Mouse (Mus musculus) kidney, adult 8-10 months (tissue): ENCODE results near the gene Lpxn.

Experiments
- DNase-seq, 2 experiments: peaks; one replicate each; pipeline ENCODE4 v3.0.0; 2022

Gene Lpxn

GRCm38 (mm10) chr19:12795511-12796327 is at the start of gene Lpxn, which contains the start of gene Zfp91:
Lpxn (plus strand) TSS chr19:12796193.
Zfp91 (minus strand) TSS chr19:12796126.
- peak; percentile 97 to 99 for DNase-seq

- DNase-seq: no peak
Measured at GRCm38 (mm10) chr19:12756286-12756685, 39.7 kb upstream of the Lpxn start.

GRCm38 (mm10) chr19:12758936-12759478 is 37.0 kb upstream of the Lpxn start:
- no peak for DNase-seq

GRCm38 (mm10) chr19:12759656-12760055 is 36.3 kb upstream of the Lpxn start:
- peak; percentile 36 to 52 for DNase-seq

GRCm38 (mm10) chr19:12762212-12763130 is 33.5 kb upstream of the Lpxn start:
- peak in 1 of 2 experiments; percentile 17 for DNase-seq

GRCm38 (mm10) chr19:12765308-12765707 is 30.7 kb upstream of the Lpxn start, which contains the start of gene Cntf:
Cntf (minus strand) TSS chr19:12765632.
- no peak for DNase-seq

GRCm38 (mm10) chr19:12770888-12771287 is 25.1 kb upstream of the Lpxn start:
- no peak for DNase-seq

- DNase-seq: no peak
Measured at GRCm38 (mm10) chr19:12780437-12780836, 15.6 kb upstream of the Lpxn start.

- no peak for DNase-seq
Measured at GRCm38 (mm10) chr19:12786803-12787395, 9.1 kb upstream of the Lpxn start.

- DNase-seq: no peak
Measured at GRCm38 (mm10) chr19:12787721-12788120, 8.3 kb upstream of the Lpxn start.

GRCm38 (mm10) chr19:12792374-12792773 is 3.6 kb upstream of the Lpxn start:
- DNase-seq: no peak

- DNase-seq: peak; percentile 91 to 93
Measured at GRCm38 (mm10) chr19:12794056-12795044, 1.6 kb upstream of the Lpxn start.

GRCm38 (mm10) chr19:12795110-12795509 is 883 bp upstream of the Lpxn start:
- DNase-seq: no peak

- DNase-seq: peak in 1 of 2 experiments; percentile 63
Measured at GRCm38 (mm10) chr19:12796328-12796931, 437 bp downstream of the Lpxn start.

GRCm38 (mm10) chr19:12797071-12797470 is 1.1 kb downstream of the Lpxn start:
- DNase-seq: peak; percentile 19 to 25

- no peak for DNase-seq
Measured at GRCm38 (mm10) chr19:12798404-12798803, 2.4 kb downstream of the Lpxn start.

- no peak for DNase-seq
Measured at GRCm38 (mm10) chr19:12799081-12799480, 3.1 kb downstream of the Lpxn start.

- no peak for DNase-seq
Measured at GRCm38 (mm10) chr19:12800621-12801020, 4.6 kb downstream of the Lpxn start.

- no peak for DNase-seq
Measured at GRCm38 (mm10) chr19:12801046-12801445, 5.1 kb downstream of the Lpxn start.

- no peak for DNase-seq
Measured at GRCm38 (mm10) chr19:12802830-12803229, 6.8 kb downstream of the Lpxn start.

- no peak for DNase-seq
Measured at GRCm38 (mm10) chr19:12804237-12804636, 8.2 kb downstream of the Lpxn start.
